Comparison of ENCODE assay signal across 15 mouse cellular contexts in the genomic region with DNA sequence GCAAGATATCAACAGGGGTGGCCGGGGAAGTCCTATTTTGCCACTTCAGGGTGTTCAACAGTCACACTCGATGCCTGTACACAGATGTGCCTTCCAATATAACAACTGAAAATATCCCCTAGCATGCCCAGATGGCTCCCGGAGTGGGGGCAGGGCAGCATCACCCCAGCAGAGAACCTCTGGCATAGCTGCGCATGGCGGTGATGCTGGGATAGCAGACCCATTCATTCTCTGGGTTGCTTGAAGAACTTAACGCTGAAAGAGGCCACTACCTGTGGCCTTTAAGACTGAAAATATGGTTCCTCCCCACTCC. TPM values are rescaled to one million over a fixed set of nuclear protein-coding genes. Genes with fewer than 3 reads are reported as not detected.
DNase-seq lines count a peak whose midpoint lies in the region; ATAC-seq lines count a peak whose summit lies in the region.
"Had no signal": no experiment of that assay in that cellular context is flagged by ENCODE, and none has a peak within 500 bp of the region (broad histone marks: within the 10 kb centered on the region; RNA-seq: fewer than 3 reads in every experiment).

No protein-coding gene starts in this region.

- no peak overlapping the region for H3K4me3 ChIP-seq in lung, embryonic 16.5 days (ENCODE audit: low read length)
- H3K4me3 ChIP-seq in kidney, embryonic 14.5 days (ENCODE audit: low read length), result no peak overlapping the region
- no peak overlapping the region for H3K4me3 ChIP-seq in limb, embryonic 13.5 days
- H3K4me3 ChIP-seq: neural tube, embryonic 15.5 days had no signal

- no peaks in the 10 kb centered on the region for H3K36me3 ChIP-seq in lung, embryonic 16.5 days (ENCODE audit: control insufficient read depth, insufficient read depth, low read length)
- H3K36me3 ChIP-seq in kidney, embryonic 14.5 days (ENCODE audit: control insufficient read depth, insufficient read depth, low read length), result no peaks in the 10 kb centered on the region
- H3K36me3 ChIP-seq in limb, embryonic 13.5 days, result no peaks in the 10 kb centered on the region
- H3K36me3 ChIP-seq: neural tube, embryonic 15.5 days had no signal

- no peaks in the 10 kb centered on the region for H3K9me3 ChIP-seq in lung, embryonic 16.5 days (ENCODE audit: control insufficient read depth, low read length)
- no peaks in the 10 kb centered on the region for H3K9me3 ChIP-seq in kidney, embryonic 14.5 days (ENCODE audit: control insufficient read depth, low read length)
- no peaks in the 10 kb centered on the region for H3K9me3 ChIP-seq in limb, embryonic 13.5 days
- H3K9me3 ChIP-seq: neural tube, embryonic 15.5 days had no signal

- no peak for DNase-seq in lung, postnatal 36 days
- DNase-seq in left cerebral cortex, adult 18-20 months (ENCODE audit: low spot score in 2 of 2), result no peak
- DNase-seq in spleen, postnatal 36 days (ENCODE audit: low spot score in 2 of 2), result no peak
- DNase-seq in MN1 (ENCODE audit: low spot score), result no peak
- DNase-seq: cerebellum, adult 9-10 months; heart, postnatal 10 days; right cerebral cortex, postnatal 14 days had no signal

- peak overlapping the region; percentile 29; the same call in 1 of the 2 replicates for H3K4me2 ChIP-seq in lung, embryonic 16.5 days (ENCODE audit: low read depth, low read length)
- H3K4me2 ChIP-seq in kidney, embryonic 14.5 days (replicated peaks; ENCODE audit: low read depth, low read length), result 0 out of 2 replicates have a peak overlapping the region, but pooled peaks have one; percentile 12
- H3K4me2 ChIP-seq in limb, embryonic 13.5 days (replicated peaks), result peak overlapping the region; percentile 44
- H3K4me2 ChIP-seq: neural tube, embryonic 15.5 days had no signal

- peak overlapping the region; percentile 72 for H3K27ac ChIP-seq in lung, embryonic 16.5 days (ENCODE audit: low read length)
- H3K27ac ChIP-seq in kidney, embryonic 14.5 days (ENCODE audit: low read depth, low read length), result peak overlapping the region; percentile 82
- H3K27ac ChIP-seq in limb, embryonic 13.5 days, result peak overlapping the region; percentile 69; the same call in 1 of the 2 replicates
- H3K27ac ChIP-seq: macrophage; neural tube, embryonic 15.5 days had no signal

- 60% methylated on average over 6 of the region's 6 CpGs for WGBS in lung, embryonic 16.5 days
- WGBS in kidney, embryonic 14.5 days, result 65% methylated on average over 6 of the region's 6 CpGs
- 35% methylated on average over 6 of the region's 6 CpGs for WGBS in limb, embryonic 13.5 days

- H3K9ac ChIP-seq in lung, embryonic 16.5 days (ENCODE audit: low read length), result no peak overlapping the region
- H3K9ac ChIP-seq in kidney, embryonic 14.5 days (ENCODE audit: low read depth, low read length), result 0 out of 2 replicates have a peak overlapping the region, but pooled peaks have one; percentile 4
- H3K9ac ChIP-seq in limb, embryonic 13.5 days, result no peak overlapping the region
- H3K9ac ChIP-seq: neural tube, embryonic 15.5 days had no signal

- ATAC-seq in lung, embryonic 16.5 days (ENCODE audit: low read depth), result no peak
- no peak for ATAC-seq in kidney, embryonic 14.5 days (ENCODE audit: low FRiP score, low TSS enrichment)
- no peak for ATAC-seq in limb, embryonic 13.5 days (ENCODE audit: low FRiP score, low read depth)
- ATAC-seq: inflammation-experienced regulatory T-cells, adult 6 months had no signal

- no peaks in the 10 kb centered on the region for H3K27me3 ChIP-seq in lung, embryonic 16.5 days (ENCODE audit: control insufficient read depth, insufficient read depth, low read depth, low read length)
- no peaks in the 10 kb centered on the region for H3K27me3 ChIP-seq in kidney, embryonic 14.5 days (ENCODE audit: control insufficient read depth, insufficient read depth, low read length)
- H3K27me3 ChIP-seq in limb, embryonic 13.5 days, result no peaks in the 10 kb centered on the region
- H3K27me3 ChIP-seq: neural tube, embryonic 15.5 days had no signal

- peaks cover 11% of the 10 kb centered on the region; the same call in 1 of the 2 replicates for H3K4me1 ChIP-seq in lung, embryonic 16.5 days (replicated peaks; ENCODE audit: control insufficient read depth, insufficient read depth, low read length)
- H3K4me1 ChIP-seq in kidney, embryonic 14.5 days (ENCODE audit: control insufficient read depth, insufficient read depth, low read length), result peaks cover 36% of the 10 kb centered on the region
- peaks cover 46% of the 10 kb centered on the region for H3K4me1 ChIP-seq in limb, embryonic 13.5 days

RNA-seq across cellular contexts. Expression of a gene that starts 7.8 kb away (rescaled TPM):
- polyA plus RNA-seq in lung, embryonic 16.5 days (2015; fragmentation: Nextera tagmentation; extraction: Ambion mirVana), result 0.94 and 1.3 TPM in 2 replicates
- 0.47 TPM in 1 of 2 replicates, not detected in the other for polyA plus RNA-seq in kidney, embryonic 14.5 days (2014; fragmentation: Nextera tagmentation; extraction: Ambion mirVana)
- polyA plus RNA-seq in limb, embryonic 13.5 days (2015; fragmentation: Nextera tagmentation; extraction: Ambion mirVana), result 1.6 and 2.6 TPM in 2 replicates
- total RNA-seq in left cerebral cortex, adult 18-20 months (2021), result 10 to 100 TPM; 31.6 to 40.1 TPM
- total RNA-seq: midbrain, postnatal 0 days had no signal
- polyA plus RNA-seq: inflammation-experienced regulatory T-cells, adult 6 months; stomach, embryonic 14.5 days had no signal
